Mouse (Mus musculus): Measurements from ENCODE around the gene Vmn1r48. TPM values are rescaled to one million over a fixed set of nuclear protein-coding genes. Genes with fewer than 3 reads are reported as not detected.
"Not testable (repeated sequence)": the region's sequence is repeated elsewhere in the genome, so short reads cannot be mapped to it uniquely, and the experiment has no call there.

Vmn1r48 gene
- total RNA-seq (2021), result not detected

DNA sequence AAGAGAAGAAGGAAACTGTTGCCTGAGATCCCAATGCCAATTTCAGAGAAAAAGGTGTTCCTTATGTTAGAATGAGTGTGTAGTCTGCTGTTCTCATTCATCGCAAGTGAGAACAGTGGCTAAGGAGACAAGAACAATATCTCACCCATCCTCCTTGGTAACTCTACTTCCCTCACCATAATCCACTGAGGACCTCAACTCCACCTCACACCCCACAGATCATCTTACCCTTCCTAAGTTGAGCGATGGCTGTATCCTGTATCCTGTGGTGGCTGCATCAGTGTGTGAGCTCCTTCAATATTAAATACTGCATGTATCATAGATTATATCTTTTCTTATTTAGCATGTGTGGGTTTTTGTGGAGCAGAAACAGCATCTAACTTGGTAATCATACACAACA, at the start of gene Vmn1r48:
Gene Vmn1r48 (minus strand): TSS at position 101 of the 400 bp plus-strand sequence.
- DNase-seq (ENCODE audit: low spot score); intact Hi-C loops (cut with DNase I): not testable (repeated sequence)

GRCm38 (mm10) chr6:90078406-90078805, 41.8 kb upstream of the Vmn1r48 start, which contains the start of gene Vmn1r49:
Gene Vmn1r49 (minus strand): TSS chr6:90078506.
- no peak for DNase-seq (ENCODE audit: low spot score)
- intact Hi-C loops (cut with DNase I), result no loop called here

- intact Hi-C loops (cut with DNase I); DNase-seq (ENCODE audit: low spot score): not testable (repeated sequence)
These were observed 20.8 kb downstream of the Vmn1r48 start, which contains the start of gene Vmn1r47 for GRCm38 (mm10) chr6:90015847-90016246. Gene Vmn1r47 (plus strand): TSS chr6:90016147.

DNA sequence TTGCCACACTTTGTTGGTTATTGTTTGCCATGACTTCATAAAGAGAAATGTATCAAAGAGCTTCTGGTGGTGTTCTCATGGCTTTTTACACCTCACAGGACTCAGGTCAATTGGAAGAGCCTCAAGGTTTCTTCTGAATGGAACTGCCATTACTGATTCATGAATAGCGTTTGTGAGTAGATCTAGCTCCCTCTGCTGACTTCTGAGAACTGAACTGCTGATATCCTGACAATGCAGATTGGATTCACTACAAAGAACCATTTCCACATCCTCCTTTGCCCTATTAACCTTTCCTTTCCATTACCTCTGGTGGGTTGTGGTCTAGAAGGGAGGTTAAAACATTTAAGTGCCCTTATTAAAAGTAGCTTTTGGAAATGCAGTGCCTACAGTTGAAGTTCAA, 50.7 kb downstream of the Vmn1r48 start:
- no peak for DNase-seq (ENCODE audit: low spot score)
- intact Hi-C loops (cut with DNase I), result loop anchor here (10.0 kb wide), 1 partner anchor 301 kb away; no protein-coding TSS in a partner anchor

Other genes with a start within 250 kb of the Vmn1r48 start
- under 1 TPM in 1 of 2 experiments, not detected in 1; 0.08 TPM for gene Vmn1r42, start 160.4 kb downstream of the Vmn1r48 start, total RNA-seq (2021)
- gene Vmn1r43, start 160.4 kb downstream of the Vmn1r48 start, total RNA-seq (2021), result not detected
- gene Vmn1r44, start 153.2 kb downstream of the Vmn1r48 start, total RNA-seq (2021), result not detected
- not detected for gene Vmn1r45, start 96.2 kb downstream of the Vmn1r48 start, total RNA-seq (2021)
- not detected for gene Vmn1r46, start 67.5 kb downstream of the Vmn1r48 start, total RNA-seq (2021)
- gene Vmn1r47, start 20.7 kb downstream of the Vmn1r48 start, total RNA-seq (2021), result not detected
- not detected for gene Vmn1r49, start 41.7 kb upstream of the Vmn1r48 start, total RNA-seq (2021)
- not detected for gene Vmn1r50, start 64.6 kb upstream of the Vmn1r48 start, total RNA-seq (2021)
- not detected for gene Vmn1r51, start 85.8 kb upstream of the Vmn1r48 start, total RNA-seq (2021)
- gene Vmn1r52, start 138.0 kb upstream of the Vmn1r48 start, total RNA-seq (2021), result not detected
- gene V1ra8, start 166.0 kb upstream of the Vmn1r48 start, total RNA-seq (2021), result not detected
- not detected for gene Vmn1r53, start 187.6 kb upstream of the Vmn1r48 start, total RNA-seq (2021)
- not detected for gene Vmn1r54, start 209.5 kb upstream of the Vmn1r48 start, total RNA-seq (2021)